Mouse (Mus musculus) liver, postnatal 0 days (tissue): Measurements from ENCODE around the gene Tpo.

Experiments used
- CTCF ChIP-seq: sonication (generic); IDR thresholded peaks from 2 replicates; pipeline ENCODE4 v1.5.1; 2016; ENCODE audit warnings: antibody characterized with exemption, low read depth
- EP300 ChIP-seq: IDR thresholded peaks from 2 replicates; pipeline ENCODE4 v1.6.1; 2016; ENCODE audit warnings: antibody characterized with exemption, low read depth, mild to moderate bottlenecking

DNA sequence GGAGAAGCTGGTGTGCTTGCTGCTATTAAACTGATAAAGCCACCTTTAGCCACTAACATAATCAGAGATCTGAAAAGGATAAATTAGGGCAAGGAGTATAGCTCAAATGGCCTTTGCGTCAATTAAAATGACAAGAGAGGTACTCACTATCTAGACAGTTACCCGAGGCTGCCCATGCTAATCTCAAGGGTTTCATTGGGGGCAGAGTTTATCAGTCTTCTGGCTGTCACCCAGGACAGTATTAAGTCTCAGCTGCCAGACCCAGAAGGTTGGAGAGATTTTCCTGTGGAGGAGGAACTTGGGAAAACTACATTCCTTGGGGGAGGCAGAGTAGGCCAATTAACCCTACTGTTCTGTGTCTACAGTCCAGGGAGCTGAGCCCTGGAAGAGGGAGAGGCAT is 63.1 kb downstream of the Tpo start:
- TF ChIP-seq CTCF (no peak), EP300 (no peak)
